In genomic region chr5:135394004-135394823, GRCm38 (mm10) we compare ENCODE assay signal across 8 mouse cellular contexts. TPM values are rescaled to one million over a fixed set of nuclear protein-coding genes. Genes with fewer than 3 reads are reported as not detected.
DNase-seq lines count a peak whose midpoint lies in the region; ATAC-seq and TF ChIP-seq lines count a peak whose summit lies in the region.

Gene Pom121, minus strand, starts transcription at chr5:135394546.

- H3K4me1 ChIP-seq in hindbrain, postnatal 0 days (ENCODE audit: insufficient read depth, low read length): 0 out of 2 replicates have a peak, but pooled peaks cover 5% of the 10 kb centered on the region

- no peaks in the 10 kb centered on the region for H3K9me3 ChIP-seq in hindbrain, postnatal 0 days (ENCODE audit: low read length)

- TF ChIP-seq CTCF in hindbrain, postnatal 0 days (IDR thresholded peaks at IDR 0.05; ENCODE audit: low read depth): no peak

- H3K27ac ChIP-seq in hindbrain, postnatal 0 days: peak within 1 kb of the TSS; percentile 83

- peaks cover 27% of the 10 kb centered on the region for H3K36me3 ChIP-seq in hindbrain, postnatal 0 days (ENCODE audit: insufficient read depth, low read length)

- peak within 1 kb of the TSS; percentile 61 for H3K4me2 ChIP-seq in hindbrain, postnatal 0 days (ENCODE audit: low read depth, low read length)

- peak within 1 kb of the TSS; percentile 92 for H3K9ac ChIP-seq in hindbrain, postnatal 0 days (replicated peaks; ENCODE audit: low read length)

- peak; percentile 70 for DNase-seq in WW6 (ENCODE audit: low read depth, low spot score)
- DNase-seq in cerebellum, postnatal 36 days: peak; percentile 82 to 85
- peak; percentile 75 for DNase-seq in gastrocnemius, adult 18-20 months (ENCODE audit: low spot score)
- peak; percentile 96 for DNase-seq in hindbrain, postnatal 0 days (ENCODE audit: low spot score)
- peak; percentile 58 to 79 for DNase-seq in left cerebral cortex, adult 9 months (ENCODE audit: low spot score in 2 of 2)
- peak; percentile 87 for DNase-seq in right cerebral cortex, postnatal 14 days
- peak; percentile 69 to 82 for DNase-seq in urinary bladder, postnatal 36 days (ENCODE audit: low spot score in 2 of 2)

- WGBS in hindbrain, postnatal 0 days: under 1% methylated on average over 97 of the region's 110 CpGs

- no peaks in the 10 kb centered on the region for H3K27me3 ChIP-seq in hindbrain, postnatal 0 days (ENCODE audit: insufficient read depth, low read length)

- peak; percentile 92 for ATAC-seq in hindbrain, postnatal 0 days
- peak; percentile 83 for ATAC-seq in megakaryocyte progenitor cell, adult 5-6 weeks (replicated peaks; ENCODE audit: poor library complexity)

- H3K4me3 ChIP-seq in hindbrain, postnatal 0 days (ENCODE audit: low read length): peak within 1 kb of the TSS; percentile 87

RNA-seq across cellular contexts. Expression of gene Pom121, which starts in this region (rescaled TPM):
- total RNA-seq in gastrocnemius, adult 18-20 months (2021): 10 to 100 TPM; 10.0 to 10.9 TPM
- total RNA-seq in hindbrain, postnatal 0 days (2014; rRNA removed): 11.2 and 14.3 TPM in 2 replicates
- polyA plus RNA-seq in hindbrain, postnatal 0 days (2015; fragmentation: Nextera tagmentation; extraction: Ambion mirVana): 7.5 TPM in 2 replicates
- total RNA-seq in megakaryocyte progenitor cell, adult 5-6 weeks (2015): 59.8 and 60.9 TPM in 2 replicates
- total RNA-seq in megakaryocyte progenitor cell, adult 5-6 weeks (2017): 7.0 and 7.9 TPM in 2 replicates

Comparison
In these comparisons a context has a peak if more than half of its experiments do, and no peak if none do; other contexts are left out.
1. Peak in every context shown above with its lines: DNase-seq, ATAC-seq, H3K4me3 ChIP-seq and H3K27ac ChIP-seq.